Mouse (Mus musculus) layer of hippocampus, adult 18-20 months (tissue): ENCODE results near the gene Ccn5. TPM values are rescaled to one million over a fixed set of nuclear protein-coding genes. Genes with fewer than 3 reads are reported as not detected.
A peak's percentile ranks its signal among the peaks of the same experiment; 100 is the strongest.

Experiments
- DNase-seq, 2 experiments: peaks; one replicate each; pipeline ENCODE4 v3.0.0; 2022; ENCODE audit warnings: low spot score in 2 of 2
- total RNA-seq, 2 experiments: library from RNA; stranded (reverse); gene quantifications; 2 replicates each; pipeline ENCODE4 v1.2.3; 2021

Ccn5 gene
- total RNA-seq, 2 experiments from 2014 or later: not detected

GRCm38 (mm10) chr2:163839519-163839918 is 18.9 kb downstream of the Ccn5 start:
- DNase-seq: peak in 1 of 2 experiments; percentile 48

GRCm38 (mm10) chr2:163842043-163842442 is 21.4 kb downstream of the Ccn5 start:
- no peak for DNase-seq

GRCm38 (mm10) chr2:163853461-163853901 is 32.8 kb downstream of the Ccn5 start, which contains the start of gene Kcnk15:
Kcnk15 (plus strand) TSS chr2:163853651.
- DNase-seq: peak in 1 of 2 experiments; percentile 28

GRCm38 (mm10) chr2:163857233-163857632 is 36.6 kb downstream of the Ccn5 start:
- no peak for DNase-seq

- DNase-seq: peak in 1 of 2 experiments; percentile 47
These were observed 37.7 kb downstream of the Ccn5 start for GRCm38 (mm10) chr2:163858254-163858947.

- DNase-seq: no peak
These were observed 44.6 kb downstream of the Ccn5 start for GRCm38 (mm10) chr2:163865311-163865710.

GRCm38 (mm10) chr2:163866061-163866460 is 45.4 kb downstream of the Ccn5 start:
- DNase-seq: no peak

GRCm38 (mm10) chr2:163869783-163870182 is 49.1 kb downstream of the Ccn5 start:
- peak; percentile 36 to 51 for DNase-seq

- DNase-seq: no peak
These were observed 50.6 kb downstream of the Ccn5 start for GRCm38 (mm10) chr2:163871266-163871665.

GRCm38 (mm10) chr2:163871906-163872305 is 51.2 kb downstream of the Ccn5 start:
- DNase-seq: no peak

GRCm38 (mm10) chr2:163874877-163875276 is 54.2 kb downstream of the Ccn5 start:
- DNase-seq: no peak

- DNase-seq: peak in 1 of 2 experiments; percentile 19
These were observed 54.8 kb downstream of the Ccn5 start for GRCm38 (mm10) chr2:163875484-163875883.

- DNase-seq: no peak
These were observed 56.3 kb downstream of the Ccn5 start for GRCm38 (mm10) chr2:163876830-163877498.

- no peak for DNase-seq
These were observed 60.2 kb downstream of the Ccn5 start for GRCm38 (mm10) chr2:163880891-163881290.

Other genes with a start within 250 kb of the Ccn5 start
- 10 to 100 TPM; 51.4 to 53.1 TPM for gene Ttpal, start 218.5 kb upstream of the Ccn5 start, total RNA-seq
- 100 to 1,000 TPM; 186 to 193 TPM for gene Serinc3, start 175.7 kb upstream of the Ccn5 start, total RNA-seq
- 100 to 1,000 TPM in 1 of 2 experiments, 10 to 100 TPM in 1; 98.0 to 101 TPM for gene Pkig, start 162.5 kb upstream of the Ccn5 start, total RNA-seq
- gene Ada, start 70.6 kb upstream of the Ccn5 start, total RNA-seq: 1 to 10 TPM; 1.0 to 1.9 TPM
- under 1 TPM in 1 of 2 experiments, not detected in 1; 0.22 TPM for gene Kcnk15, start 32.8 kb downstream of the Ccn5 start, total RNA-seq
- 10 to 100 TPM; 38.4 to 45.6 TPM for gene Rims4, start 97.8 kb downstream of the Ccn5 start, total RNA-seq
- 100 to 1,000 TPM; 508 to 533 TPM for gene Ywhab, start 174.1 kb downstream of the Ccn5 start, total RNA-seq
- under 1 TPM; 0.36 to 0.37 TPM for gene Pabpc1l, start 204.6 kb downstream of the Ccn5 start, total RNA-seq
- 10 to 100 TPM; 44.7 to 47.0 TPM for gene Stk4, start 249.5 kb downstream of the Ccn5 start, total RNA-seq